Mouse (Mus musculus) hindbrain, embryonic 14.5 days (tissue): ENCODE data around the gene Pkdrej. TPM values are rescaled to one million over a fixed set of nuclear protein-coding genes. Genes with fewer than 3 reads are reported as not detected.
A peak's percentile ranks its signal among the peaks of the same experiment; 100 is the strongest.

Experiments
- ATAC-seq: fragments of 200-750 bp; cut with Nextera tagmentation; 2 replicates; pipeline ENCODE4 v1.8.0; 2017; ENCODE audit warnings: moderate number of reproducible peaks, mild to moderate bottlenecking, moderate TSS enrichment, moderate library complexity; ENCODE audit not compliant: low FRiP score
- DNase-seq: peaks from one replicate; pipeline ENCODE4 v3.0.0-alpha.2; 2015; ENCODE audit warnings: low spot score
- H3K27ac ChIP-seq: fragments of 300-500 bp; sonication (generic); 2 replicates; pipeline ENCODE4 v1.5.1; 2014; ENCODE audit warnings: mild to moderate bottlenecking, moderate library complexity
- H3K27me3 ChIP-seq: fragments of 300-500 bp; sonication (generic); 2 replicates; pipeline ENCODE4 v1.6.1; 2014; ENCODE audit warnings: mild to moderate bottlenecking, low read length, mixed read lengths; ENCODE audit not compliant: control insufficient read depth, insufficient read depth
- H3K36me3 ChIP-seq: fragments of 300-500 bp; sonication (generic); replicated peaks from 2 replicates; pipeline ENCODE4 v1.6.1; 2014; ENCODE audit not compliant: control insufficient read depth, insufficient read depth
- H3K4me1 ChIP-seq: fragments of 300-500 bp; sonication (generic); replicated peaks from 2 replicates; pipeline ENCODE4 v1.6.1; 2014; ENCODE audit warnings: antibody characterized with exemption, low read length, mixed read lengths; ENCODE audit not compliant: control insufficient read depth, insufficient read depth
- H3K4me2 ChIP-seq: fragments of 300-500 bp; sonication (generic); replicated peaks from 2 replicates; pipeline ENCODE4 v1.6.1; 2014; ENCODE audit warnings: mild to moderate bottlenecking, moderate library complexity
- H3K4me3 ChIP-seq: fragments of 300-500 bp; sonication (generic); replicated peaks from 2 replicates; pipeline ENCODE4 v1.5.1; 2014; ENCODE audit warnings: mild to moderate bottlenecking, low read length
- H3K9ac ChIP-seq: fragments of 300-500 bp; sonication (generic); 2 replicates; pipeline ENCODE4 v1.6.1; 2014
- H3K9me3 ChIP-seq: fragments of 300-500 bp; sonication (generic); 2 replicates; pipeline ENCODE4 v1.6.1; 2016; ENCODE audit warnings: low read length; ENCODE audit not compliant: control insufficient read depth
- WGBS: fragments of 180-500 bp; shearing (Covaris S2); extraction: QIAGEN DNeasy Blood & Tissue Kit; methylation state at CpG from one replicate; pipeline ENCODE4 v1.1.7; 2014; 5-methylcytosine and 5-hydroxymethylcytosine counted together
- polyA plus RNA-seq: library from polyadenylated mRNA; unstranded; fragments of >200 nt; fragmentation: Nextera tagmentation; extraction: Ambion mirVana; gene quantifications from 2 replicates; pipeline ENCODE4 v1.2.1, GENCODE M21; 2014

The Pkdrej gene
- polyA plus RNA-seq, 1 experiment from 2014 or later: 0.11 TPM

- H3K36me3 ChIP-seq: no peaks in the 10 kb centered on the region
- no peak overlapping the region for H3K4me3 ChIP-seq
- no peaks in the 10 kb centered on the region for H3K4me1 ChIP-seq
- H3K4me2 ChIP-seq: no peak overlapping the region
- no peaks in the 10 kb centered on the region for H3K27me3 ChIP-seq
- DNase-seq (no peak), ATAC-seq (no peak)
- H3K9ac ChIP-seq: no peak overlapping the region
- WGBS: 36% methylated on average over 6 of the region's 6 CpGs
- no peak overlapping the region for H3K27ac ChIP-seq
- no peaks in the 10 kb centered on the region for H3K9me3 ChIP-seq
Observed at GRCm38 (mm10) chr15:85840983-85841382, 19.4 kb upstream of the Pkdrej start.

- WGBS: 96% methylated on average over 5 of the region's 5 CpGs
- Histone ChIP-seq H3K9me3 (no peaks in the 10 kb centered on the region), H3K27ac (no peak overlapping the region), H3K27me3 (no peaks in the 10 kb centered on the region), H3K4me1 (no peaks in the 10 kb centered on the region), H3K4me3 (no peak overlapping the region), H3K4me2 (no peak overlapping the region), H3K9ac (no peak overlapping the region), H3K36me3 (no peaks in the 10 kb centered on the region)
- no peak for DNase-seq
- ATAC-seq: no peak
Observed at GRCm38 (mm10) chr15:85836887-85837286, 15.4 kb upstream of the Pkdrej start.

- no peak overlapping the region for H3K27ac ChIP-seq
- H3K36me3 ChIP-seq: no peaks in the 10 kb centered on the region
- H3K27me3 ChIP-seq: no peaks in the 10 kb centered on the region
- ATAC-seq: no peak
- H3K9me3 ChIP-seq: no peaks in the 10 kb centered on the region
- DNase-seq: no peak
- no peak overlapping the region for H3K4me3 ChIP-seq
- no peak overlapping the region for H3K4me2 ChIP-seq
- WGBS: 62% methylated on average over 3 of the region's 3 CpGs
- H3K9ac ChIP-seq: no peak overlapping the region
- H3K4me1 ChIP-seq: no peaks in the 10 kb centered on the region
Observed at GRCm38 (mm10) chr15:85835335-85835734, 13.8 kb upstream of the Pkdrej start.

- Histone ChIP-seq H3K9ac (peak overlapping the region; percentile 45), H3K4me2 (peak overlapping the region; percentile 67), H3K27ac (no peak overlapping the region), H3K9me3 (no peaks in the 10 kb centered on the region), H3K36me3 (no peaks in the 10 kb centered on the region), H3K27me3 (no peaks in the 10 kb centered on the region), H3K4me1 (no peaks in the 10 kb centered on the region), H3K4me3 (peak overlapping the region; percentile 39)
- no peak for ATAC-seq
- WGBS: 57% methylated on average over 8 of the region's 8 CpGs
- no peak for DNase-seq
Observed at GRCm38 (mm10) chr15:85832599-85832998, 11.1 kb upstream of the Pkdrej start.

DNA sequence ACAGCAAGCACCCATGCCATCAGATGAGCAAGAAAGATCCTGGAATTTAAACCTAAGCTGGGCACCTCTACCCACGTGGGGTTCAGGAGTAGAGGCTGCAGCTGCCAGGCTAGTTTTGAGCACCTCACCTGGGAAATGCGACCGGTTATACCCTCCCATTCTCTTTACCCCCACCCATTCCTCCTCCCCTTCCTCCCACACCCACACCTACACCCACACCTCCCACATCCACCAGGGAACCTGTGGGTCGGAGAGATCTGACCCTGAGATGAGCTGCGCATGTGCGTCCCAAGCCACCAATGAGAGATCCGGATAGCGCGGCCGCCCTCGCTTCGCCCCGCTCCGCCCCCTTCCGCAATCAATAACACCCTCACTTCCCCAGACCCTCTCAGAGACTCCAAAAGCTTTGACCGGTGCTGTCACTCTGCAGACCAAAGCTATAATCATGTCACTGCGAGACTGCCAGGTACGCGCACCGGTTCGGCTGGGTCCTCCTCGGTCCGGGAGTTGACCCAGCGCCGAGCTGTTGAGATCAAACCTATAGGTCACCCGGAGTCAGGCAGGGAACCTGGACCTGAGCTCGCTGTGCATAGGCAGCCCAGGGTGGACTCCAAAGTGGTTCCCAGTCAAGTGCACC is 10.5 kb upstream of the Pkdrej start, which contains the start of gene Ttc38:
Gene Ttc38 (plus strand): TSS at position 353 of the 637 bp plus-strand sequence.
- WGBS: 1% methylated on average over 27 of the region's 27 CpGs

GRCm38 (mm10) chr15:85829470-85829869 is 7.9 kb upstream of the Pkdrej start:
- ATAC-seq (no peak), DNase-seq (no peak)
- H3K36me3 ChIP-seq: no peaks in the 10 kb centered on the region
- H3K4me1 ChIP-seq: no peaks in the 10 kb centered on the region
- no peak overlapping the region for H3K4me2 ChIP-seq
- no peak overlapping the region for H3K9ac ChIP-seq
- H3K9me3 ChIP-seq: no peaks in the 10 kb centered on the region
- no peak overlapping the region for H3K4me3 ChIP-seq
- no peak overlapping the region for H3K27ac ChIP-seq
- 75% methylated on average over 5 of the region's 5 CpGs for WGBS
- H3K27me3 ChIP-seq: no peaks in the 10 kb centered on the region

More for the DNA sequence above, 10.5 kb upstream of the Pkdrej start, which contains the start of gene Ttc38:
- H3K36me3 ChIP-seq: no peaks in the 10 kb centered on the region
- no peaks in the 10 kb centered on the region for H3K4me1 ChIP-seq
- no peaks in the 10 kb centered on the region for H3K9me3 ChIP-seq
- no peaks in the 10 kb centered on the region for H3K27me3 ChIP-seq
- peak within 1 kb of the TSS; percentile 67 for H3K4me2 ChIP-seq
- peak within 1 kb of the TSS; percentile 39 for H3K4me3 ChIP-seq
- no peak within 1 kb of the TSS for H3K27ac ChIP-seq
- peak; percentile 90 for ATAC-seq
- H3K9ac ChIP-seq: peak within 1 kb of the TSS; percentile 45
- DNase-seq: peak; percentile 74

DNA sequence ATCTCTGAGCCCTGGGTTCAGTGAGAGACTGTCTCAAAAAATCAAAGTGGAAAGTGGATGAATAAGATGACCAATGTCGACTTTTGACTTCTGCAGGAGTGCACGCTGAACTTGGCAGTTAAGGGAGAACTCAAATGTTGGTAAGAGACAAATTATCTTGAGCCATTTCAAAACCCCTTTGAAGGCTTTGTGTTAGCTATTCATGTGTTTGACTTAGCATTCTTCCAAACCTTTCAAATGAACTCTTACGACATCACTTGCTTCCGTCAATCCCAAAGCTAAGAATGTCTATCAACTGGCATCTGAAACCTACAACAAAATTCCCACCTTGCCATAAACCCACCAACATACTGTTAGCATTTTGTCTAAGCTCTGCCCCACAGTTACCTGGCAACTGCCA is 6.5 kb upstream of the Pkdrej start:
- H3K27ac ChIP-seq: no peak overlapping the region
- H3K9ac ChIP-seq: no peak overlapping the region
- ATAC-seq (no peak), DNase-seq (no peak)
- WGBS: 88% methylated on average over 4 of the region's 4 CpGs
- H3K4me2 ChIP-seq: no peak overlapping the region
- H3K4me1 ChIP-seq: no peaks in the 10 kb centered on the region
- no peaks in the 10 kb centered on the region for H3K36me3 ChIP-seq
- no peak overlapping the region for H3K4me3 ChIP-seq
- H3K27me3 ChIP-seq: 0 out of 2 replicates have a peak, but pooled peaks cover 2% of the 10 kb centered on the region
- no peaks in the 10 kb centered on the region for H3K9me3 ChIP-seq

GRCm38 (mm10) chr15:85826676-85827075 is 5.1 kb upstream of the Pkdrej start:
- Histone ChIP-seq H3K27ac (no peak overlapping the region), H3K4me1 (peaks cover 2% of the 10 kb centered on the region; the same call in 1 of the 2 replicates), H3K4me3 (no peak overlapping the region), H3K9me3 (no peaks in the 10 kb centered on the region), H3K36me3 (no peaks in the 10 kb centered on the region), H3K4me2 (no peak overlapping the region), H3K9ac (no peak overlapping the region), H3K27me3 (peaks cover 13% of the 10 kb centered on the region)
- WGBS: 80% methylated on average over 5 of the region's 5 CpGs
- DNase-seq (no peak), ATAC-seq (no peak)

GRCm38 (mm10) chr15:85822011-85822359 is 451 bp upstream of the Pkdrej start:
- WGBS: 23% methylated on average over 4 of the region's 4 CpGs
- peaks cover 3% of the 10 kb centered on the region; the same call in 1 of the 2 replicates for H3K4me1 ChIP-seq
- peak overlapping the region; percentile 94 for H3K4me2 ChIP-seq
- H3K9ac ChIP-seq: peak overlapping the region; percentile 72
- H3K27ac ChIP-seq: no peak overlapping the region
- ATAC-seq (0 out of 2 replicates have a peak, but pooled peaks have one; percentile 14), DNase-seq (no peak)
- H3K4me3 ChIP-seq: peak overlapping the region; percentile 46
- H3K9me3 ChIP-seq: peaks cover 6% of the 10 kb centered on the region; the same call in 1 of the 2 replicates
- H3K36me3 ChIP-seq: no peaks in the 10 kb centered on the region
- H3K27me3 ChIP-seq: peaks cover 27% of the 10 kb centered on the region
